Mouse (Mus musculus) WW6 (cell line): ENCODE measurements around the gene Pdgfd.
"Not testable (repeated sequence)": the region's sequence is repeated elsewhere in the genome, so short reads cannot be mapped to it uniquely, and the experiment has no call there.

Experiments
- DNase-seq: peaks from one replicate; pipeline ENCODE4 v3.0.0-alpha.2; 2013; ENCODE audit warnings: low read depth, low spot score

Pdgfd gene

DNA sequence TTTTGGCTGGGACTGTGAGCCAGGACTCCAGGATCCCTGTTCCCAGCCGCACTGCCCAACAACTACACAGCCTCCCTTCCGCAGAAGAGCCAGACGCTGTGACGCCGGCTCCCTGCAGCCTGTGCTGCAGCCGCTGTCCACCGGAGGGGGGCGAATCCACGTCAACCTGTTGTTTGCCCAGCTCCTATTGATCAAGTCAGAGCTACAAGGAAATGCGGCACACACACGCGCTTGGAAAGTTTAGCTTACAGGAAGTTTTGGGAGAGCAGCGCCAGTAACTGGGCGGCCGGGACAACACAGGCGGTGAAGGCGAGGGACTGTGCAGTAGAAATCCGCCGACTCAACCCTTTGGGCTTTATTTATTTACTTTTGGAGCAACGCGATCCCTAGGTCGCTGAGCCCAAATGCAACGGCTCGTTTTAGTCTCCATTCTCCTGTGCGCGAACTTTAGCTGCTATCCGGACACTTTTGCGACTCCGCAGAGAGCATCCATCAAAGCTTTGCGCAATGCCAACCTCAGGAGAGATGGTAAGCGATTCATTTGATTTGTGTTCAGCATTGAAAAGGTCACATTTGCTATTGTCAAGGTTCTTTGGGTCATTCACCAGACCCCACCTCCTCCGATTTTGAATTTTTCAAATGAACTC is at the start of gene Pdgfd:
Gene Pdgfd, plus strand, starts transcription at position 194 of the 647 bp plus-strand sequence.
- peak; percentile 49 for DNase-seq

DNA sequence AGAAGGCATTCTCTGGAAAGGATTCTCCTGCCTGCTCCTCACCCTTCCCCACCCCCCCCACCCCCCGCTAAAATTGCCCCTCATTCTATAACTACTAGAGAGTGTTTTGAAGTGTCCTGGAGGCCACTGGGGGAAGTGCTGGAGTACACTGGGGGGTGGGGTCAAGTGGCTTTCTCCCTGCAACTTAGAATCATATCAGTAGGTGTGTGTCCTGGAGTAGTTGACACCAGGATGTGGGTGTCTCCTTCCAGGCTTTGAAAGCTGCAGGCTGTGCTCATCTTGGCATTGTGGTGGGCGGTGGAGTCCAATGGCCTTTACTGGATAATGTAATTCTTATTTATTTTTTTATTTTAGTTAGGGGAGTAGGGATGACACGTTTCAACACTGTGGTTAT is 651 bp downstream of the Pdgfd start:
- DNase-seq = no peak

DNA sequence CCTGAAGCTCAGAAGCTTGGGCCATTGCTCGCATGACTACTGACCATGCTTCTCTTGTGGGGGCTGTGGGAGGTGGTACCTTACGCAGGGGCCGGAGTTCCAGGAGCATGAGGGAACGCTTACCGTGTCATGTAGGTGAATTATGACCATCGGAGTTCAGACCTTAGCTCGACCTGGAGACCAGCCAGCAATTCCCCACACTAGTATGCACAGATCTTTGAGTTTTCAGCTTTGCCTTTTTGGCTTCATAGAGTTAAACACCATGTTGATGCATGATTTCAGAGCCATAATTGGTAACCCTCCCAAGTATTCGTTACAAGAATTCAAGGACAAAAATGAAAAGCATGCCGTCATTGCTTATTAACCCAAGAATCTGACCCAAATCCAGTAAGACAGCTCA is 2.6 kb downstream of the Pdgfd start:
- no peak for DNase-seq

DNA sequence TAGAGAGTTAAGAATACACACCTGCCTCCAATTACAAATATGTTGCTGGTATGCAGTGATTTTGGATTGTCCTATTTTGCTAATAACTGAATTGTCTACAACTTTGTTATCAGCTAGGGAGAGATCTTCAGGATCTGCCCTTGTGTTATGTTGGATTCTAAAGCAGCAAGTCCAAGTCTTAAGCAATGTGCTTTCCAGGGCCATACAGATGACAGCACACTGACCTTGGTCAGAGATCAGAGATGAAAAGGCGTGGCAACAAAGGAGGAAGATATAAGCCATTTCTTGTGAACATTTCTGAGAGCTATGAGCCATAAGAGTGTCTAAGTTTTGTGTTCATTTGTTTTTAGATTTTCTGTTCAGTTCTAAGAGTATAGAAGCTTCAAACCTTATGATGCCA is 4.9 kb downstream of the Pdgfd start:
- no peak for DNase-seq

DNA sequence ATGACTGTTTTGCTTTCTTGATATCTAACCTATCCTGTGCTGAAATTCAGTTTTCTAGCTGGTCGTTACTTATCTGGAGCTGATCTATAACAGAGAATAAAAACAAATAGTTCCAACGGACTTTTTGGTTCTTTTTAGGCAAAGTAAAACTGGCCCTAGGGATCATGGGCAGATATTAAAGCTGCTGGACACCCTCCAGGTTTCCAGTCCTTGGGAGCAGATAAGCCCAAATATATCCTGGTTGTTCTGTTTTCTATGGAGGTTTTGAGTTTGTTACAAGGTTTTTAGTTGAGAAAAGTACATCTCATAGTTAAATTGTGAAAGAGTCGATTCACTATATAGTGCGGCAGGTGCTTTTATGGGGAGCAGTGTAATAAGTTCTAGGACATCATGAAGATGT is 7.3 kb downstream of the Pdgfd start:
- DNase-seq = no peak

DNA sequence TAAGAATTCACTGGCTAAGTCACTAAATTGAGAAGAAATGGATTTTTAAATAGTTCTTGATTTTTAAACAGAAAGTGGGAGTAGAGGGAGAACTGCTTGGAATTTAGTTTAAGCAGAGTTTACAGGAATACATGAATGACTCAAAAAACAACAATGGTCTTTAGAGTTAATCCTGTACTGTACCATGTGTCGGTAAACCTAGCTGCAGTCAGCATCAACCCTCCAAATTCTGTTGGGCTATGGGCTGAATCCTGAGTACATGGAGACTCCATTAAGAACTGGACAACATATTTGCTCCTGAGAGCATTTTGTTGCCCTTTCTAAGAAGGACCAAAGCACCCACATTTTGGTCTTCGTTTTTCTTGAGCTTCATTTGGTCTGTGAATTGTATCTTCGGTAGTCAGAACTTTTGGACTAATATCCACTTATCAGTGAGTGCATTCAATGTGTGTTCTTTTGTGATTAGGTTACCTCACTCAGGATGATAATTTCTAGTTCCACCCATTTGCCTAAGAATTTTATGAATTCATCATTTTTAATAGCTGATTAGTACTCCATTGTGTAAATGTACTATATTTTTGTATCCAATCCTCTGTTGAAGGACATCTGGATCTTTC is 14.0 kb downstream of the Pdgfd start:
- no peak for DNase-seq

DNA sequence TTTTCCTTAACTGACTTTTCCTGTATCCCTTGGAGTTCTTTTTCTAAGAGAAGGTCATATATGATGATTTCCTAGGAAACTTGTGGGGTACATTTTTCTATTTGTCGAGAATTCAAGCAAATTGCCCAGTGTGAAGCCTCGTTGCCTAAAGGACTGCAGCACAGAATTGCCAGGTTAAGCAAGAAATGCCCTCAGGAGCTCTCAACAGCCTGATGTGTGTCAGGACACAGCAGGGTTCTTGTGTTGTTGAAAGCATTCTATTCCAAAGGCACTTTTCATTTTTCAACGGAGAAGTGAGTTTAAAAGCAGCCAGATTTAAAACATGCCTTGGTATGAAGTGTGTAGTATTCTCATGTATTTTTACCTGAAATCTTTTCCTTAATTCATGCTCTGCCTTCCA is 19.6 kb downstream of the Pdgfd start:
- no peak for DNase-seq

DNA sequence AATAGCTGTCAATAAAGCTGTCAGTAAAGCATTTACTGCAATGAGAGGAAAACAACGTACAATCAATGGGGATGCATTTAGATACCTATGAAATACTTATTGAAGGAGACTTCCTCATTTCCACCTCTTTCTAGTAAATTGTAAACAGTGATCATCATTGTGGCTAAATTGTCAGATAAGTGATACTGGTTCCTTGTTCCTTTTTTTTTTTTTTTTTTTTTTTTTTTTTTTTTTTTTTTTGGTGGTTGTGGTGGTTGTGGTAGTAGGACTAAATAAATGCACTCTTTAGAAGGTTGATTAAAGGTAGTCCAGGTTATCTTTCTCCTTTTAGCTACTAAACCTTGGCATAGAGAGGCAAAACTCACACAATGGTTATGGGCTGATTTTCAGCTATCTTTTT is 25.0 kb downstream of the Pdgfd start:
- DNase-seq = no peak

DNA sequence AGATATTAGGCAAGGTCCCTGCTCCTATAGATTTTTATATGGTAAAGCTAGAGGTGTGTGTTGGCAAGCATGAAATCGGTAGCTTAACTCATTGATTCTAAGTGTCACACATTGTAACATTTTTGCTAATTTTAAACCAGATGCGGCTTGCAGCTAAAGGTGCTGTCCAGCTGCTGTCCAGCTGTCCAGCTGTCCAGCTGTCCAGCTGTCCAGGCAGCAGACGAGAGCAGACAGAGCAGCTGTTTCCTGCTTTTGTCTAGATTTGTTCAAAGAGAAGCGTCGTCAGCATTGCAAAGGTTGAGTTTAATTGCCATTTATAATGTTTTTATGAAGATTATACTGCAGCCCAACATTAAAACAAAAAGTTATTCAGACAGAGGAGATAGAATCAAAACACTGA is 44.5 kb downstream of the Pdgfd start:
- no peak for DNase-seq

DNA sequence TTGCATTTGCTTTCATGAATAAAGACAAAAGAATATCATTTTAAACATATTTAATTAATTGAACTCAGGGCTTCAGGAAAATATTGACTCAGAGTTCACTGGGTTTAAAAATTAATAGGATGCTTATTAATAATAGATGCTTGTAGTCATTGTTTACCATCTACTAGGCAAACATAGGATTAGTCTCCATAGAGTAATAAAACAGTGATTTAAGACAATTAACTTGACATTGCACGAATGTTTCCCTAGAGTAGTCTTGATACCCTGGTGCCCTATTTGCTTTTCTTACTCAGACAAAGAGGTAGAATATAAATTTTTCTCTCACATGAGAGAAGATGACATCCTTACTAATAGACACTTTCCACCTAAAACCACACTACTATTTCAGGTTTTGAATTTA is 49.1 kb downstream of the Pdgfd start:
- DNase-seq = no peak

DNA sequence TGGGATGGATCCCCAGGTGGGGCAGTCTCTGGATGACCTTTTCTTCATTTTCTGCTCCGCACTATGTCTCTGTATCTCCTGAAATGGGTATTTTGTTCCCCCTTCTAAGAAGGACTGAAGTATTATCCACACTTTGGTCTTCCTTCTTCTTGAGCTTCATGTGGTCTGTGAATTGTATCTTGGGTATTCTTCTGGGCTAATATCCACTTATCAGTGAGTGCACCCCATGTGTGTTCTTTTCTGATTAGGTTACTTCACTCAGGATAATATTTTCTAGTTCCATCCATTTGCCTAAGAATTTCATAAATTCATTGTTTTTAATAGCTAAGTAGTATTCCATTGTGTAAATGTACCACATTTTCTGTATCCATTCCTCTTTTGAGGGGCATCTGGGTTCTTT is 67.6 kb downstream of the Pdgfd start:
- DNase-seq = not testable (repeated sequence)

DNA sequence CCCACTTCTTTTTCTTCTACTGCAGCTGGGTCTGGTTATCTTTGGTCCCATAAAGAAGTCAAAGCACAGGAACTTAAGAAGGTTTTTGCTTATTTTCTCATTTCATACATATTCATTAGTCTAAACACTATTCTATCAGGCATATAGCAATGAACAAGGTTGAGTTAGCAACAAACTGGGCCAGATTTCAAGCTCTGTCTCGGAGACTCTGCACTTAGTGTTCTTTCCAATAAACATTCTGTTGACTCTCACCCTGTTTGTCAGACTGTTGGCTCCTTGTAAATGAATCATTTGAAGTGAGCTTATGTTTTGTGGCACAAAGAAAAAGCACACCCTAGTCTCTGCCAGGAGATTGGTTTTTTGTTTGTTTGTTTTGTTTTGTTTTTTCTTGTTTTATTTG is 81.9 kb downstream of the Pdgfd start:
- DNase-seq = no peak

DNA sequence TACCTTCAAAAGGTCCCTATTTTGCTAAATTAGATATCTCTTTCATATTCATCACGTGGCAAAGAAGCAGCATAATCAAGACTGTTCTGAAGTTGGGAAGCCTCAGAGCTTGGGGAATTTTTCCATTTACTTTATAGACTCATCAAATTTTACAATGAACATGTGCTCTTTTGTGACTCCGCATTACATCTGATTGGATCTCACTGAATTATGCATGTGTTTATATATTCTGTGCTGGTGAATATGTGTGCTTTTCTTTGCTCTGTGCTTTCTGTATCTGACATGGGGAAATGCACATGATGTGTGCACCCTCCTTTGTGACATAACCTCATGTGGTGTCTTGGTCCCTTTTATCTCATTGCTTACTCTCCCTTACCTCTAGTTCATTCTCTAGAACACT is 83.6 kb downstream of the Pdgfd start:
- no peak for DNase-seq

DNA sequence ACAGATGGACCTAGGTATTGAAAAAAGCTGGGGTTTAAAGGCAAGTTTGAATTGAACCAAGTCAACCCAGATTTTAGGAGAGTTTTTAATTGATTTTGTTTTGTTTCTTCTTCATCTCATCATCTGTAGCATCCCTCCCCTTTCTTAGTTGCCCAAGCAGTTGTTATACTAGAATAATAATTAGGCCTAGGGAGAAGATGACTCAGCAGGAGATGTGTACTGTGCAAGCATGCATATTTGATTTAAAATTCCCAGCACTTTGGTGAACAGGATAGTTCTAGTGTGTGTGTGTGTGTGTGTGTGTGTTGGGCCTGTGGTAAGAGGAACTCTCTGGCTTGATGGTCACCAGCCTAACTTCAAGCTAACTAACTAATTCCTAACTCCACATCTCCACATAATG is 88.7 kb downstream of the Pdgfd start:
- DNase-seq = no peak

DNA sequence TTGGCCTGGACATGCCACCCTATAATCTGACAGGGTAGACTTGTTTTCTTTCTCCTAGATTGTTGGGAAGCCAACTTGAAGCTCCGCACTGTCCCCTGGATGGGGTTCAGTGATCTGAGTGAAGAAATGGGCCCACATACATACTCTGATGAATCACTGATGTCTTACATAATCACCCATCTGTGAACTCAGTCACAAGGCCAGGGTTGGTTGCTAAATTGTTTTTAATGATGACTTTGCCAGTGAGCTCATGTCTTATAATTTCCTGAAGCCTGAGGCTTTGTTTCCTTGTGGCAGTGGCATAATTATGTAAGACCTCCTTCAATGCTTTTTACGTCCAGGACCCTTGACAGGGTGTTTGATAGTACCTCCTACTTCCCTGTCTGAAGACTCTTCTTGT is 96.4 kb downstream of the Pdgfd start:
- no peak for DNase-seq

DNA sequence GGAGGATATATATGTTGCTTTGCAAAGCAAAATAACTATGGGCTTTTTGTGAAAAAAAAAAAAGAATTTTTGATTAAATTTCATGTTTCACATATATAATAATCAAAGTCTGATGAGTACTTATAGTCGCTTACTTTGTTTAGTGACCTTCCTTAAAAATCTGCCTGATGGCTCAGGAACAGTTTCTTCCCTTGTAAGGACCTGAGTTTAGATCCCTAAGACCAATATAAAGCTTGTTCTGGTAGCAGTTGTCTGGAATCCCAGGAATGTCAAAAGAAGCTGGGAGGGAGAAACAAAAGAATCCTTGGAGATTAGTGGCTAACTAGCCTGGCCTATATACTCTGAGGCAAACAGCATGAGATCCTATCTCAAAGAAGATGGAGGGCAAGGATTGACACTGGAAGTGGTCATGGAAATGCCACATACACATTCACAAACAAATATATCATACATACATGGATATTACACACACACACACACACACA is 101.5 kb downstream of the Pdgfd start, which contains the start of gene Ddi1:
Gene Ddi1, minus strand, starts transcription at position 51 of the 485 bp plus-strand sequence.
- DNase-seq = no peak

DNA sequence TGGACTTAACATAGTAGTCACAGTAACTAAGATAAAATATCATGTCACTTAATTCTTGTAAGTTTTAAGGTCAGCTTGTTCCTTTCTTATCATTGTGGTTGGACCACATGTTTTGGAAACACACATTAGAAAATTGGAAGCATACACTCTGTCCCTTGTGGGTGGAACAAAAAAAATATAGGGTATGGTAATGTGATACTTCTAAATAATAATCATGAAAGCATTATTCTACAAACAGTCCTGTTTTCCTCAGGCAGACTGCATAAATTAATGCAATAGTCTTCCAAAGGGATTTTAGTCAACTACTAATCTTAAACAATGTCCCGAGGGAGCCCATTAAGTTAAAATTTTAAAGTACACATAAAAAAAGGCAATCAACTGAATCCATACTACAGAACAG is 108.0 kb downstream of the Pdgfd start:
- DNase-seq = no peak

DNA sequence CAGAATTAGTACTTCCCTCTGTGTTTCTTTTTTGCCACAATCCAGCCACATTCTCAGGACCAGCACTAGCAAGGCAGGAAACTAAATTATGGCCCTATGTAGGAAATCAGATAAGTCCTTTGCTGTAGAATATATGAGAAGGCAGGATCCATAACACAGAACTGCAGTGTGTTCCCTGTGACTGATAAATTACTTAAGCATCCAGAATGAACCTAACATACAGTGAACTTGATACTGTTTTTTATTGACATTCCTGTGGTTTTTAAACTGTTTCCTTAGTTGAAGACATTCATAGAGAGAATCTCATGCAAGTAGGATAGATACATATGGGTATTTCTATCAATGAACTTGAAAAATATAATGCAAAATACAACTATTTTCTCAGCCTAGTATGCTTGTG is 109.1 kb downstream of the Pdgfd start:
- DNase-seq = no peak

DNA sequence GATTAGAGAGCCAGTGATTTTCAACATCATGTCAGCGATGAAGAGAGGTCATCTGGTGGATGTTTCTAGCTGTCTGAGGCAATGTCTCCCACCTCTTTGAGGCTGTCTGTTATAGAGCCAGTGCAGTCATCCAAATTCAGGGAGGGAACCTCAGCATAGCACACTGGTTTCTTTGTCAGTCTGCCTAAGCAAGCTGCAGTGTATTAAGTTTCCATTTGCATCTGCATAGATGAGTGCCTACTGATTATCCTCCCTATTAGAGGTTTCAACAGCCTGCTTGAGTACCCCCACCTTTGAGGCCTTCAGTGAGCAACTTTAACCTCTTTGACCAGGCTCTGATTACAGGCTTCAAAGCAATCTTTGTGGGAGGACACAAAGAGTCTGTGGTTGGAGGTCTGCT is 118.4 kb downstream of the Pdgfd start:
- DNase-seq = no peak

DNA sequence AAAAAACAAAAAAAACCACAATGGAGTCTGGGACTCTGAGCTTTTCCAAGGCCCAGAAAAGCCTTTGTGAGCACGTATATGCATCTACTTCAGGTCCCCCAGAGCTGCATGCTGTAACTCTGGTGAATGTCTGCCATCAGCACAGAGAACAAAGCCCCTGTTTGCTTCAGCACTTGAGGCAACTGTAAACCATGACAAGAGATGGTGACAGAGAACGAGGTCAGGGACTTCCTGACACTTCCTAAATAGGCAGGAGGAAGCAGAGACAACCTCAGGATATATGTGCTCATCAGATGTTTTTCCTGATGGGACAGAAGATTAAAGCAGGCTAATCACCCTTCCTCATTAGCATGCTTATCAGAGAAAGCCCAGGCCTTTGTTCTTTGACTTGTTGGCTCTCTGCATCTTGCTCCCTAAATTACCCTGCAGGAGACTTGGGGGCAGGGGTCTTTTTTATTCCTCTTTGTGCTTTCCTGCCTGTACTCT is 120.9 kb downstream of the Pdgfd start:
- DNase-seq = no peak

DNA sequence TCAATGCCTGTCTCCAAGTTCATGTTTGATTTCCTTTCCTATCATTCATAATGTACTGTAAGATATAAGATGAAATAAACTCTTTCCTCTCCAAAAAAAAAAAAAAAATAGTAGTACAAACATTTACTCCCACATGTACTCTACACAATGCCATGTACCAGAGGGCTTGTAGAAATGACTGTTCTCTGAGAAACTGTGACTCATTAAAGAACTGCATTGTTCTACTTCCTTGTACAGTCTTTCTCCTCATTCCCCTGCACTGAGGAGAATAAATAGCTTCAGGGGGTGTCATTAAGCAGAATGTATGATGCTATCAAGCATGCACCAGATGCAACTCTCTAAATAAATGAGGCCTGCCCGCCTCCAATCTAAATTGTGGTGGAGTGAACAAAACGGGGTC is 130.2 kb downstream of the Pdgfd start:
- DNase-seq = no peak

DNA sequence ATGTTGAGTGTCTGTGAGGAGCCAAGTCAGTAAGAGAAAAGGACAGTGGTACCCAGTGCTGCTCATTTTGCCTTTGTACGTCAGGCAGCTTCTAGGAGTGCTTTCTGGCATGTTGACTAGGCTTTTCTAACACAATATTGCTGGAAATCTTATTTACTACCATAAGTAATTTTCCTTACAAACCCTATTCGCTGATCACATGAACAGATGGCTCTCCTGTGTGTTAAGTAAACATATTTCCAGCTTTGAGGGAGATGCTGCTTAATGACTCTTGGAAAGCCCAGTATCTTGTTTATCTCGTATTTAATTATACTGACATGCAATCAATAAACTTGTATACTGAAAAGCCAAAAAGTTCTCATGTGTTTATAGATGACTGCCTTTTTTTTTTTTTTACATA is 133.7 kb downstream of the Pdgfd start:
- no peak for DNase-seq

DNA sequence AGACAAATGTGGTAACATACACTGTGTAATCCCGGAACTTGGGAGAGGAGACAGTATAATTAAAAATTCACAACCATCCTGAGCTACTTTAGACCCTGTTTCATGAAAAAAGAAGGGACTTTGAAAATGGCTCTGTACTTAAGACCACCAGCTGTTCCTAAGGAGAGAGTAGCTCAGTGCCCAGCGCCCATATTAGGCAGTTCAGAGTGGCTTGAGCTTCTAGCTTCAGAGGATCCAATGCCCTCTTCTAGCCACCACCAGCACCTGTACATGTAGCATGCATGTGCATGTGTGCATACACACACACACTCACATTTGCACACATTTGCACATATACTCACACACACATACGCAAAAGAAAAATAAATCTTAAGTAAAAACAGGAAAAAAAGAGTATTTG is 136.2 kb downstream of the Pdgfd start:
- no peak for DNase-seq

DNA sequence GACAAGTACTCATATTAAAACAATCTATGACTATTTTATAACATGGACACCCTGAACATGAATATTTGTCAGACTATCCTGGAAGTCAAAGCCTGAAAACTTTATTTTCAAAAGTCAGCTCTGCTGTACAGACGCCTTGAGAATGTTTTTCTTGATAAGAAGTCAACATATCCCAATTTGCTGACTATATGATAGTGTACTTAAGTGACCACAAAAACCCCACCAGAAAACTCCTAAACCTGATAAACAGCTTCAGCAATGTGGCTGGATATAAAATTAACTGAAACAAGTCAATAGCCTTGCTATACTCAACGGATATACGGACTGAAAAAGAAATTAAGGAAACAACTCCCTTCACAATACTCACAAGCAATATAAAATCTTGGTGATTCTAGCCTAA is 137.5 kb downstream of the Pdgfd start:
- no peak for DNase-seq
